Mouse (Mus musculus) ES-Bruce4 (cell line): Measurements from ENCODE around the gene Gje1. TPM values are rescaled to one million over a fixed set of nuclear protein-coding genes. Genes with fewer than 3 reads are reported as not detected.
A peak's percentile ranks its signal among the peaks of the same experiment; 100 is the strongest.

Experiments used
- H3K27ac ChIP-seq: 2 replicates; pipeline ENCODE4 v1.5.1; 2012; ENCODE audit warnings: low read length, inconsistent platforms; ENCODE audit not compliant: insufficient read depth
- H3K27me3 ChIP-seq: 2 replicates; pipeline ENCODE4 v1.6.1; 2012; ENCODE audit warnings: mild to moderate bottlenecking, low read length, inconsistent platforms; ENCODE audit not compliant: control insufficient read depth, poor library complexity, insufficient read depth, severe bottlenecking
- H3K36me3 ChIP-seq: 2 replicates; pipeline ENCODE4 v1.6.1; 2012; ENCODE audit warnings: inconsistent platforms, mild to moderate bottlenecking, low read length, moderate library complexity; ENCODE audit not compliant: control insufficient read depth, poor library complexity, insufficient read depth, severe bottlenecking
- H3K4me1 ChIP-seq: one replicate; pipeline ENCODE4 v1.8.1; 2011; ENCODE audit warnings: low read length; ENCODE audit not compliant: control insufficient read depth, insufficient read depth
- H3K4me3 ChIP-seq: 2 replicates; pipeline ENCODE4 v1.5.1; 2011; ENCODE audit warnings: low read depth, mild to moderate bottlenecking, low read length
- H3K9ac ChIP-seq: 2 replicates; pipeline ENCODE4 v1.6.1; 2012; ENCODE audit warnings: low read depth, mild to moderate bottlenecking, inconsistent platforms; ENCODE audit not compliant: poor library complexity, severe bottlenecking
- H3K9me3 ChIP-seq: replicated peaks from 2 replicates; pipeline ENCODE4 v1.6.1; 2012; ENCODE audit warnings: mild to moderate bottlenecking, low read length, inconsistent platforms; ENCODE audit not compliant: control insufficient read depth, poor library complexity, insufficient read depth, severe bottlenecking
- CTCF ChIP-seq: IDR thresholded peaks from one replicate; pipeline ENCODE4 v1.8.1; 2011; ENCODE audit warnings: low read depth, low read length
- EP300 ChIP-seq: IDR thresholded peaks from 2 replicates; pipeline ENCODE4 v1.6.1; 2011; ENCODE audit warnings: low read depth, low read length; ENCODE audit not compliant: insufficient read depth
- POLR2A ChIP-seq: IDR thresholded peaks from one replicate; pipeline ENCODE4 v1.8.1; 2011; ENCODE audit warnings: low read length; ENCODE audit not compliant: insufficient read depth
- polyA plus RNA-seq: library from polyadenylated mRNA; stranded (reverse); fragments of >200 nt; gene quantifications from 2 replicates; pipeline ENCODE4 v1.2.4, GENCODE M21; 2011; ENCODE audit warnings: low read depth; ENCODE audit not compliant: missing spikeins, insufficient read depth, insufficient read length

Gene Gje1
- polyA plus RNA-seq = not detected in 2 replicates

DNA sequence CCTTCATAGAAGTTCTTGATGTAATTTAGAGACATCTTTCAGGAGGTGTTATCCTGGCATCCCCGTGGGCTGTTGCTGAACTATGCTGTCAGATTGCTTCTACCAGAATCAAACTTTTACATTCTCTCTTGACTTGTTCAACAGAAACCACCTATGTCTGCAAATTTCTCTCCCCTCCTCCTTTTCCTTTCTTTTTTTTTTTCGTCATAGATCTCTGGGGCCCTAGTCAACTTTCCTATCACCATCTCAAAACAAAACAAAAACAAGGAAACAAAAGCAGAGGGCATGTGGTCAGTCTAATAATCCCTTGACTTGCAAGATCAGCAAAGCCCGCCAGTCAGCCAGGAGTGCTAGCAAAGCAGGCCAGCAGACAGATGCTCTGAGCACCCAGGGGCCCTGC, at the start of gene Gje1:
Gene Gje1 (minus strand): TSS at position 101 of the 400 bp plus-strand sequence.
- Histone ChIP-seq H3K9ac (no peak within 1 kb of the TSS), H3K4me3 (no peak within 1 kb of the TSS), H3K9me3 (no peaks in the 10 kb centered on the region), H3K27ac (no peak within 1 kb of the TSS), H3K27me3 (no peaks in the 10 kb centered on the region), H3K36me3 (no peaks in the 10 kb centered on the region), H3K4me1 (no peaks in the 10 kb centered on the region)
- TF ChIP-seq CTCF = no peak

DNA sequence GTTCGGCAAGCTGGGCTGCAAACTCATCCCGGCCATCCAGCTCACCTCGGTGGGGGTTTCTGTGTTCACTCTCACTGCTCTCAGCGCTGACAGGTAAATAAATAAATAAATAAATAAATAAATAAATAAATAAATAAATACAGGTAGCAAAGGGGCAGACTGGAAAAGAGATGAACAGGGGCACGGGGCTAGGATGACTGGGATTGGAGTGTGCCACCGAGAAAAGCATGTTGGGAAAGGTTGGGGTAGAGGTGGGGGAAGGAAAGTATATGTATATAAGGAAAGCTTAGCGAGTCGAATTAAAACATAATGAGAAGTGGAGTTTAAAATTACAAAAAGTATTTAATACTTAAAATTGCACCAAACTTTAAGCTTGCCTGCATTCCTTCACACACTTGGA, 42.6 kb upstream of the Gje1 start:
- H3K9me3 ChIP-seq = no peaks in the 10 kb centered on the region
- no peaks in the 10 kb centered on the region for H3K4me1 ChIP-seq
- no peaks in the 10 kb centered on the region for H3K27me3 ChIP-seq
- H3K4me3 ChIP-seq = no peak overlapping the region; the same call in 1 of the 2 replicates
- H3K27ac ChIP-seq = no peak overlapping the region
- H3K9ac ChIP-seq = no peak overlapping the region
- no peaks in the 10 kb centered on the region for H3K36me3 ChIP-seq
- TF ChIP-seq POLR2A = no peak
- TF ChIP-seq CTCF = no peak
- no peak for TF ChIP-seq EP300

DNA sequence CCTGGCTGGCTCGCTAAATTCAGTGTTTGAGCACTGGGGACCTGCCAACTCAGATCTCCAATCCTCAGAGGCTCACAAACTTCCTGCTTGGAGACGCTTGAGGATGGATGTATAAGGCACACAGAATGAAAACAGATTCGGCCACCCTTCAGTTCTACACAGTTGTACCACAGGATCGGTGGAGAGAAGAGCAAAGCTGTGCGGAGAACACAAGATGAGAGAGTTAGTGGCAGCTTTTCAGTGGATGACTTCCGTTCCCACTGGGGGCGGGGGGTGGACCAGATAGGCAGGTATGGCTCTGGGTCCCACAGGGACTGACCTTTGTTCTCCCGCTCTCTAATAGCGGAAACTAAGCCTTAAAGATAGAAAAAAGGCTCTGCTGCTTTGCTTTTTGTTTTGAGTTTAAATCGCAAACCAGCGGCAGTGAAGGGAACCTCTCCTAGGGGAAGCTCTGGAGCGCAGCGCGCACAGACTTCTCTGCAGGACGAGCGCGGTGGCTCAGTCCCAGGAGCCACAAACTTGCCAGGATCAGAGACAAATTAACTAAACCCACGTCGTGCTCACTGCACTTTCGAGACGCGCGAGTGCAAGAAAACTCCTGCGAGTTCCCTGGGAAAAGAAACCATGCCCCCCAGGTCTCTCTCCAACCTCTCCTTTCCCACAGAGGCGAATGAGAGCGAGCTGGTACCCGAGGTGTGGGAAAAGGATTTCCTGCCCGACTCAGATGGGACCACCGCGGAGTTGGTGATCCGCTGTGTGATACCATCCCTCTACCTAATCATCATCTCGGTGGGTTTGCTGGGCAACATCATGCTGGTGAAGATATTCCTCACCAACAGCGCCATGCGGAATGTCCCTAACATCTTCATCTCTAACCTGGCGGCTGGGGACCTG, 41.9 kb upstream of the Gje1 start:
- no peaks in the 10 kb centered on the region for H3K27me3 ChIP-seq
- TF ChIP-seq EP300 = no peak
- no peak for TF ChIP-seq POLR2A
- TF ChIP-seq CTCF = no peak
- no peaks in the 10 kb centered on the region for H3K9me3 ChIP-seq
- H3K9ac ChIP-seq = no peak overlapping the region
- H3K4me3 ChIP-seq = peak overlapping the region; percentile 59
- H3K36me3 ChIP-seq = no peaks in the 10 kb centered on the region
- no peak overlapping the region for H3K27ac ChIP-seq
- H3K4me1 ChIP-seq = no peaks in the 10 kb centered on the region

DNA sequence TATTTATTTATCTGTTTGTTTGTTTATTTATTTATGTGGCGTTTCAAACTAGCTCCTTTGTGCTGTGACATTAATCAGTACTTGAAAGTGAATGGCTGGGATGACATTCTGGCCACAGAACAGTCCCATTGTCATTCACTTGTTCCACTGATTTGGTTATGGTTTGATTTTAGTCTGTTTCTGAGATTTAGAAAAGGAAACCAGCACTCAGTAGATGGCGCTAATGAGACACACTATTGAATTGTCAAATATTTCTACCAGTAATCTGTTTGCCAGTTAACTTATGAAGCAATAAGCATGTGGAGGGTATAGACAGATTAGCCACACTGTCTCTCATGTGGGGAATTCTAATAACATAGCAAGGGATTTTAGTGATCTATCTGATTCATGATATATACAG, 16.3 kb upstream of the Gje1 start:
- TF ChIP-seq CTCF (no peak), EP300 (no peak), POLR2A (no peak)
- Histone ChIP-seq H3K9me3 (no peaks in the 10 kb centered on the region), H3K9ac (no peak overlapping the region), H3K27ac (no peak overlapping the region), H3K4me3 (no peak overlapping the region), H3K36me3 (no peaks in the 10 kb centered on the region), H3K4me1 (no peaks in the 10 kb centered on the region), H3K27me3 (no peaks in the 10 kb centered on the region)

DNA sequence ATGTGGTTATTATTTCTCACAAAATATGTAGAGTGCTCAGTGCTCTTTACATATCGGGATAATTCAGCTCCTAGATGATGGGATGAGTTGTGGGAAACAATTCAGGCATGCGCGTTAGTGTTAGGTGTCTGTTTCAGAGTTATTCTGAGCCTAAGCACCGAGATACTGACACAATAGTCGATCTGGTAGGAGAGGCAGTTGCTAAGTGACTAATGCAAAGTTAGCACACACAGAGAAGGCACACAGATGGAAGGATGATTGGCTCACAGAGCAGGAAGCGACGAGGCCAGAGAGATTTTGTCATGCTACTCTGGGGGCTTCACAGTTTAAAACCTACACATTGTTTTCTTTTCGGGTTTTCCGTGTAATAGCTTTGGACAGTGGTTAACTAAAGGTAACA, 7.7 kb upstream of the Gje1 start:
- H3K36me3 ChIP-seq = no peaks in the 10 kb centered on the region
- no peak overlapping the region for H3K4me3 ChIP-seq
- H3K27me3 ChIP-seq = no peaks in the 10 kb centered on the region
- H3K4me1 ChIP-seq = no peaks in the 10 kb centered on the region
- H3K9ac ChIP-seq = no peak overlapping the region
- TF ChIP-seq EP300 (no peak), CTCF (no peak), POLR2A (no peak)
- no peaks in the 10 kb centered on the region for H3K9me3 ChIP-seq
- H3K27ac ChIP-seq = no peak overlapping the region
